Mouse (Mus musculus): ENCODE data around the gene Tmem59l. TPM values are rescaled to one million over a fixed set of nuclear protein-coding genes. Genes with fewer than 3 reads are reported as not detected.

The Tmem59l gene
- polyA plus RNA-seq, 1 experiment from 2014 or later = 29.2 TPM

GRCm38 (mm10) chr8:70462516-70462813 is 24.7 kb downstream of the Tmem59l start:
- Histone ChIP-seq H3K4me2 (replicated peaks) (no peak overlapping the region), H3K4me1 (peaks cover 12% of the 10 kb centered on the region), H3K36me3 (peaks cover 7% of the 10 kb centered on the region; the same call in 1 of the 2 replicates), H3K9ac (no peak overlapping the region), H3K9me3 (replicated peaks) (no peaks in the 10 kb centered on the region), H3K27me3 (no peaks in the 10 kb centered on the region), H3K27ac (no peak overlapping the region), H3K4me3 (no peak overlapping the region)
- WGBS = 93% methylated on average over 8 of the region's 8 CpGs
- no peak for ATAC-seq (ENCODE audit: low FRiP score)

- Histone ChIP-seq H3K9me3 (replicated peaks) (no peaks in the 10 kb centered on the region), H3K4me3 (no peak overlapping the region), H3K9ac (peak overlapping the region; percentile 27; the same call in 1 of the 2 replicates), H3K4me2 (replicated peaks) (no peak overlapping the region), H3K4me1 (peaks cover 7% of the 10 kb centered on the region; the same call in 1 of the 2 replicates), H3K27ac (no peak overlapping the region), H3K36me3 (peaks cover 7% of the 10 kb centered on the region; the same call in 1 of the 2 replicates), H3K27me3 (no peaks in the 10 kb centered on the region)
- 89% methylated on average over 16 of the region's 16 CpGs for WGBS
- no peak for ATAC-seq (ENCODE audit: low FRiP score)
Observed at GRCm38 (mm10) chr8:70461765-70462515, 25.2 kb downstream of the Tmem59l start.

DNA sequence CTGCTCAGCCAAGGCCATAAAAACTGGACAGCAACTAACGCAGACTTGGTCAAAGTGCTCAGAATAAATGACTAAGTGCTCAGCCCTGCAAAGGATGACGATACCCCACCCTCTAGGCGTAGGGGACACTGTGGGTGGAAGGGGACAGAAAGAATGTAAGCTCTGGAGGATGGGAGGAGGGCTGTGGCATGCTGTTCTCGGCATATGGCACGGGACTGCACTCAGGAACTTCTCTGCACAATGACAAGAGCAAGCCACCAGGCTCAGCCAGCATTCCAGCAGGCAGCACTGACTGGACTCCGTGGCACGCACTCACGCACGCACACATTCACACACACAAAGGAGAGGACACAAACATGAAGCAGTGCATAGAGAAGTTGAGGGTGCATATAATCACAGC is 26.6 kb downstream of the Tmem59l start:
- H3K4me2 ChIP-seq (replicated peaks) = no peak overlapping the region
- no peak overlapping the region for H3K27ac ChIP-seq
- H3K9ac ChIP-seq = no peak overlapping the region
- no peaks in the 10 kb centered on the region for H3K9me3 ChIP-seq (replicated peaks)
- ATAC-seq (ENCODE audit: low FRiP score) = no peak
- WGBS = 82% methylated on average over 9 of the region's 9 CpGs
- H3K27me3 ChIP-seq = no peaks in the 10 kb centered on the region
- H3K36me3 ChIP-seq = 0 out of 2 replicates have a peak, but pooled peaks cover 4% of the 10 kb centered on the region
- H3K4me3 ChIP-seq = no peak overlapping the region
- H3K4me1 ChIP-seq = 0 out of 2 replicates have a peak, but pooled peaks cover 7% of the 10 kb centered on the region

DNA sequence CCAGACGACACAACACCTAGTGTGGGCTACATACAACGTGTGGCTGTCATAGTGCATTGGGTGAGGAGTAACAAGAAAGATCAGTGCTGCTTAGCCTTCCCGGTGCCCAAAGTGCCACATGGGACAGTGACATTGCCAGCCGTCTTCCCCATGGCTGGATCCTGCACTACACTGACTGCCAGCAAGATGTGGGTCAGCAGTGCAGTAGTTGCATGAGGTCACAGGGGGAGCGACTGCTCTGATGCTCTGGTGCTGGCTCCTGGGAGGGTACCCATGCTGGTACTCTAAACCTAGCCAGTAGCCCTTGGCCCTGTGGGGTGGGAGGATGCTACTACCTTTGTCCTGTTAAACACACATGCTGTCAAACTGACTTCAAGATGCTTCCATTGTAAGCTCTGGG is 27.0 kb downstream of the Tmem59l start:
- H3K27ac ChIP-seq = no peak overlapping the region
- no peaks in the 10 kb centered on the region for H3K27me3 ChIP-seq
- H3K9ac ChIP-seq = no peak overlapping the region
- 0 out of 2 replicates have a peak, but pooled peaks cover 4% of the 10 kb centered on the region for H3K36me3 ChIP-seq
- H3K4me3 ChIP-seq = no peak overlapping the region
- no peaks in the 10 kb centered on the region for H3K9me3 ChIP-seq (replicated peaks)
- WGBS = 90% methylated on average over 5 of the region's 5 CpGs
- ATAC-seq (ENCODE audit: low FRiP score) = no peak
- H3K4me2 ChIP-seq (replicated peaks) = no peak overlapping the region
- H3K4me1 ChIP-seq = 0 out of 2 replicates have a peak, but pooled peaks cover 7% of the 10 kb centered on the region

DNA sequence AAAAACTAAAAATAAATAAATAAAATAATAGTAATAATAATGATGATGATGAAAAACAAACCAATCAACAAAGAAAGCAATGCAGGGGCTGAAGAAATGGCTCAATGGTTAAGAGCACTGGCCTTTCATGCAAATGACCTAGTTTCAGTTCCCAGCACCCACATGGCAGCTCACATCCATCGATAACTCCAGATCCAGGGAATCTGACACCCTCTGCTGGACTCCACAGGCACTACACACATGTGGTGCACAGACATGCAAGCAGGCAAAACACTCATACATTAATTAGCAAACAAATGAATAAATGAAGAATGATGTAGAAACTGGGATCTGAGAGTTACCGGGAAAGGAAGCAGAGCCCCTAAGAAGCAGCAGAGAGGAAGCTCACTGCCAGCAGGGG is 27.5 kb downstream of the Tmem59l start:
- H3K36me3 ChIP-seq = 0 out of 2 replicates have a peak, but pooled peaks cover 4% of the 10 kb centered on the region
- 98% methylated on average over 2 of the region's 2 CpGs for WGBS
- 0 out of 2 replicates have a peak, but pooled peaks cover 7% of the 10 kb centered on the region for H3K4me1 ChIP-seq
- no peak overlapping the region for H3K4me2 ChIP-seq (replicated peaks)
- ATAC-seq (ENCODE audit: low FRiP score) = no peak
- no peak overlapping the region for H3K9ac ChIP-seq
- H3K9me3 ChIP-seq (replicated peaks) = no peaks in the 10 kb centered on the region
- H3K4me3 ChIP-seq = no peak overlapping the region
- H3K27me3 ChIP-seq = no peaks in the 10 kb centered on the region
- no peak overlapping the region for H3K27ac ChIP-seq

DNA sequence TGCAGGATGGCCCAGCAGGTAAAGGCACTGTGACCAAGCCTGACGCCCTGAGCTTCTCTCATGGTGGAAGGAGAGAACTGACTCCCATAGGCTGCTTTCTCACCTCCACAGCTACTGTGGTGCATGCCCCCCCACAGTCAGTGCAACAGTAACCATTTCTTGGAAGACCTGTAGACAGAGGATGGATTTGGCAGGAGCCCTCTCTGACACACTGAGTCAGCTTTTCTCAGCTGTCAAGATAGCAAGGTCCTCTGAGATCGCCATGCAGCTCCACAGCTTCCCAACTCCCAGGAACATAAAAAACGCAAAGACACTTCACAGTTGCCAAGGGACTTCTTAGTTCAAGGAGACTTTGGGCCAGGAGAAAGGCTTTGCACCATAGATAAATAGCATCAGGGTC is 28.7 kb downstream of the Tmem59l start:
- WGBS = 91% methylated on average over 3 of the region's 3 CpGs
- Histone ChIP-seq H3K36me3 (0 out of 2 replicates have a peak, but pooled peaks cover 4% of the 10 kb centered on the region), H3K4me1 (0 out of 2 replicates have a peak, but pooled peaks cover 3% of the 10 kb centered on the region), H3K27me3 (no peaks in the 10 kb centered on the region), H3K9me3 (replicated peaks) (no peaks in the 10 kb centered on the region), H3K9ac (no peak overlapping the region), H3K4me3 (no peak overlapping the region), H3K27ac (no peak overlapping the region), H3K4me2 (replicated peaks) (no peak overlapping the region)
- ATAC-seq (ENCODE audit: low FRiP score) = no peak

- H3K9me3 ChIP-seq (replicated peaks) = no peaks in the 10 kb centered on the region
- no peaks in the 10 kb centered on the region for H3K4me1 ChIP-seq
- H3K4me2 ChIP-seq (replicated peaks) = no peak overlapping the region
- peaks cover 4% of the 10 kb centered on the region; the same call in 1 of the 2 replicates for H3K36me3 ChIP-seq
- no peak for ATAC-seq (ENCODE audit: low FRiP score)
- peaks cover 5% of the 10 kb centered on the region; the same call in 1 of the 2 replicates for H3K27me3 ChIP-seq
- WGBS = 87% methylated on average over 6 of the region's 6 CpGs
- no peak overlapping the region for H3K4me3 ChIP-seq
- no peak overlapping the region for H3K9ac ChIP-seq
- H3K27ac ChIP-seq = no peak overlapping the region
Observed at GRCm38 (mm10) chr8:70457882-70458281, 29.3 kb downstream of the Tmem59l start.

DNA sequence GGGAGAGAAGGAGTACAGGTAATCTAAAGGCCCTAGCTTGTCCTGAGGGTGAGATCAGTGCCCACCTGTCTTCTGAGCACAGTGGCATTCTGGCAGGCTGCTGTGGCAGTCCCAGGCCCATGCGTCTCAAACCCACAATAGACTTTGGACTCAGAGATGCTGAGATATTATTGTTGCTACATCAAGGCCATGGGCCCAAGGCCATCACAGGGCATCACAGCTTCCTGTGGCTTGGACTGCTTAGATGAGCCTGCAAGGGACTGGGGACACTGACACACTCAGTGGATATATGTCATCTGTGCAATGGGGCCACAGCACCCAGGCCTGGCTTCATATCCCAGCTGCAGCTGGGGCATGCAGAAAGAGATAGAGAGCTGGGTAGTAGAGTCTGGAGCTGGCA is 30.2 kb downstream of the Tmem59l start:
- peaks cover 13% of the 10 kb centered on the region for H3K27me3 ChIP-seq
- no peak overlapping the region for H3K4me3 ChIP-seq
- no peak overlapping the region for H3K4me2 ChIP-seq (replicated peaks)
- ATAC-seq (ENCODE audit: low FRiP score) = no peak
- no peaks in the 10 kb centered on the region for H3K9me3 ChIP-seq (replicated peaks)
- H3K36me3 ChIP-seq = peaks cover 10% of the 10 kb centered on the region
- H3K9ac ChIP-seq = no peak overlapping the region
- H3K4me1 ChIP-seq = no peaks in the 10 kb centered on the region
- no peak overlapping the region for H3K27ac ChIP-seq
- WGBS = 100% methylated on average over 1 of the region's 1 CpGs

DNA sequence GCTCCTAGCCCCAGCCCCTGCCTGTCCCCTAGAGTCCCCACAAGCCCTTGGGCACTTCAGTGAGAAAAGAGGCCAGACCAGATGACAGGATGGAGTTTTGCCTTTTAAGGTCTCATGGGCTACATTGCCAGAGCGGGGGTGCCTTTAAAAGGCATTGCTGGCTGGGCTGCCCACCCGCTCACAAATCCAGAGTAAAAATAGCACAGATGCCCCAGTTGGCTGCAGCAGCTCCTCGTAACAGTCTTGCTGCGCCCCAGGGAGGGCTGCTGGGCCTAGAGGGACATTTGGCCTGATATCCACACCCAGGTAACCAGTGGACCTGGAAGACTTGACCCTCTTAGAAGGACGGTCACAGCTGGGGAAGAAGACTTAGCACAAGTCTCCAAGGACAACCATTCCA is 33.3 kb downstream of the Tmem59l start:
- H3K27ac ChIP-seq = no peak overlapping the region
- no peaks in the 10 kb centered on the region for H3K9me3 ChIP-seq (replicated peaks)
- no peaks in the 10 kb centered on the region for H3K4me1 ChIP-seq
- H3K9ac ChIP-seq = no peak overlapping the region
- peaks cover 20% of the 10 kb centered on the region for H3K36me3 ChIP-seq
- WGBS = 88% methylated on average over 5 of the region's 5 CpGs
- no peak for ATAC-seq (ENCODE audit: low FRiP score)
- peaks cover 20% of the 10 kb centered on the region for H3K27me3 ChIP-seq
- no peak overlapping the region for H3K4me3 ChIP-seq
- H3K4me2 ChIP-seq (replicated peaks) = no peak overlapping the region

DNA sequence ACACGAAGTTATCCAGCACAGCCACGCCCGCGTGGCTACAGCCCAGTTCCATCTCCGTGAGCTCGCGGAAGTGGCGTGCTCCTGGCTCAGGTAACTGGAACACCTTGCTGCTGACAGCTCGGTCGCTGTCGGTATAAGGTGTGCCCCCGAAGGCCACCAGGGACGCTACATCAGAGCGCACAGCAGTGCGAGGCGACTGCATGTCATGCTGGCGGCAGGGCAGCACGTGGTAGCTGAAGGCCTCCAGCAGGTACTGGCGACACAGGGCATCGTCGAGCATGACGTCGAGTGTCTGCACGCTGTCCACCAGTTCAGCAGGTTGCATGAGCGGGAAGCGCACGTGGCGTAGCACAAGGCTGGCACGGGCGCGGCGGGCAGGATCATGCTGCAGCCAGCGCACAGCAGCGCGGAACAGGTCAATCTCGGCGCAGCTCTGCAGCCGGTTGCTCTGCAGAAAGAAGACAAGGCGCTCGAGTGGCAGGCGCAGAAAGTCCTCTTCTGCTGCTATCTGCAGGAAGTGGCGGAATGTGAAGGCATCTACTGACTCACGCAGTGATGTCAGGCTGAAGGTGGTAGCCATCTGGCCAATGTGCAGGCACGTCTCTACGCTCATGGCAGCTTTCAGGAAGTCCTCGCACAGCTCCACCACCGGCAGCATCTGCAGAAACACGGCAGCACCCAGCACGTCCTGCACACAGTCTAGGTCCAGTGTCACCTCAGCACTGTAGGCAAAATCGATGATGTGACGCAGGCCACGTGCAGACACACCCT is 34.8 kb downstream of the Tmem59l start:
- no peak overlapping the region for H3K4me2 ChIP-seq (replicated peaks)
- 62% methylated on average over 52 of the region's 52 CpGs for WGBS
- ATAC-seq (ENCODE audit: low FRiP score) = no peak; the same call in 1 of the 2 replicates
- H3K9me3 ChIP-seq (replicated peaks) = no peaks in the 10 kb centered on the region
- H3K27me3 ChIP-seq = peaks cover 20% of the 10 kb centered on the region
- H3K9ac ChIP-seq = no peak overlapping the region
- H3K36me3 ChIP-seq = peaks cover 20% of the 10 kb centered on the region
- no peak overlapping the region for H3K27ac ChIP-seq
- no peaks in the 10 kb centered on the region for H3K4me1 ChIP-seq
- H3K4me3 ChIP-seq = no peak overlapping the region

- 70% methylated on average over 19 of the region's 19 CpGs for WGBS
Observed at GRCm38 (mm10) chr8:70447639-70448420, 39.3 kb downstream of the Tmem59l start.

DNA sequence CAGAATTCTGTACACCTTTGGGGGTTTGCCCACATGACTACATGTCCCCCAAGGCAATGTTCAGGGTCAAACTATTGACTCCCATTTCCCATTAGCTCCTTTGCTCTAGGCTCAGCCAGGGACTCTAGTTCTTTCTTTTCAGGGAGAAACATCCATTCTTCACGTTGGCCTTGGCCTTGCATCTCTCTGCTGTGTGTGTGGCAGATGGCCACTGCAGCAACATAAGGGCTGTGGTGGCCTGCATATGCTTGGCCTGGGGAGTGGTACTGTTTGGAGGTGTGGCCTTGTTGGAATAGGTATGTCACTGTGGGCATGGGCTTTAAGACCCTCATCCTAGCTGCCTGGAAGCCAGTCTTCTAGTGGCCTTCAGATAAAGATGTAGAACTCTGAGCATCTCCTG is 41.2 kb downstream of the Tmem59l start:
- no peak overlapping the region for H3K4me3 ChIP-seq
- no peaks in the 10 kb centered on the region for H3K9me3 ChIP-seq (replicated peaks)
- H3K36me3 ChIP-seq = peaks cover 4% of the 10 kb centered on the region; the same call in 1 of the 2 replicates
- H3K4me2 ChIP-seq (replicated peaks) = no peak overlapping the region
- H3K4me1 ChIP-seq = no peaks in the 10 kb centered on the region
- H3K9ac ChIP-seq = no peak overlapping the region
- 59% methylated on average over 1 of the region's 1 CpGs for WGBS
- ATAC-seq (ENCODE audit: low FRiP score) = no peak
- H3K27me3 ChIP-seq = 0 out of 2 replicates have a peak, but pooled peaks cover 6% of the 10 kb centered on the region
- H3K27ac ChIP-seq = no peak overlapping the region

More at GRCm38 (mm10) chr8:70447639-70448420, 39.3 kb downstream of the Tmem59l start:
- Histone ChIP-seq H3K4me2 (replicated peaks) (no peak overlapping the region), H3K27ac (no peak overlapping the region), H3K9ac (no peak overlapping the region), H3K4me3 (no peak overlapping the region), H3K27me3 (peaks cover 15% of the 10 kb centered on the region), H3K36me3 (peaks cover 20% of the 10 kb centered on the region), H3K9me3 (replicated peaks) (no peaks in the 10 kb centered on the region), H3K4me1 (no peaks in the 10 kb centered on the region)
- no peak for ATAC-seq (ENCODE audit: low FRiP score)

All from hindbrain, embryonic 12.5 days (tissue).